Mouse (Mus musculus): ENCODE measurements around the gene Hapln1. TPM values are rescaled to one million over a fixed set of nuclear protein-coding genes. Genes with fewer than 3 reads are reported as not detected.

The Hapln1 gene
- polyA plus RNA-seq, 2 experiments = 46.1 to 91.9 TPM

DNA sequence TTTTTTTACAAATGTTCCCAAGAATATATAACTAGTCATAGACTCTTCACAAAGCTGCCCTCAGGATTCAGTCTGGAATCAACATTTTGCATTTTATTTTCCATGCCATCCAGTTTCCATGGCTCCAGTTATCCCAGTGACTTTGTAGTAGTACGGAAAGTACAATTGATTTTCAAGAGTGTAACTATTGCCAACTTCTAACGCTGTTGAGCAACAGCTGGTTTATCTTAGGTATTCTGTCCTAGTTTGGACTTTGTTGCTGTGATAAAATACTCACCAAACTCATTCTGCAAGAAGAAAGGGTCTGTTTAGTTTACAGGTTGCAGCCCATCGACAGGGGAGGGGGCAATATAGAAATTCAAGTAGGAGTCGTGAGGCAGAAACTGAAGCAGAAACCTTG, 26.7 kb downstream of the Hapln1 start:
- Histone ChIP-seq H3K4me1 (ENCODE audit: control insufficient read depth, insufficient read depth, low read length) (no peaks in the 10 kb centered on the region), H3K36me3 (ENCODE audit: control insufficient read depth, insufficient read depth, low read length) (no peaks in the 10 kb centered on the region), H3K9me3 (ENCODE audit: control insufficient read depth, low read length) (no peaks in the 10 kb centered on the region), H3K4me2 (replicated peaks; ENCODE audit: low read depth, low read length, severe bottlenecking) (no peak overlapping the region), H3K4me3 (replicated peaks; ENCODE audit: low read length) (no peak overlapping the region), H3K27ac (replicated peaks; ENCODE audit: low read depth, low read length) (no peak overlapping the region), H3K9ac (ENCODE audit: low read depth, low read length, severe bottlenecking) (no peak overlapping the region), H3K27me3 (ENCODE audit: control insufficient read depth, insufficient read depth, low read length) (no peaks in the 10 kb centered on the region)
- WGBS = 79% methylated on average over 4 of the region's 4 CpGs
- TF ChIP-seq POLR2A (IDR thresholded peaks at IDR 0.05; ENCODE audit: borderline replicate concordance, extremely low read depth, insufficient read depth, insufficient read length) = no peak
- DNase-seq (ENCODE audit: low spot score) (no peak), ATAC-seq (ENCODE audit: low FRiP score, low read depth) (no peak)

DNA sequence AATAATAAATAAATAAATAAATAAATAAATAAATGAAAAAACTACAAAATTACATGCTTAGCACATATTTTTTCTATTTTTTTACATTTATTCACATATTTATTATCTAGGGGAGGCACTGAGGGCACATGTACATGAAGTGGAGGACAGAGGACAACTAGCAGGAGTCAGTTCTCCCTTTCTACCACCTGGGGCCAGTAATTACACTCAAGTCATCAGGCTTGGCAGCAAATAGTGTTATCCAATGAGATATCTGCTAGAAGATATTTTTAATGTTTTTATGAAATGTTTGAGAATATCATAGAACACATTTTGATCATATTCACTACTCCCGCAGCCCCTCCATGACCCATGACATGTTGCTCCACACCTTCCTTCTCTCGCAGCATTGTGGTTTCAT, 39.5 kb downstream of the Hapln1 start:
- H3K4me2 ChIP-seq (replicated peaks; ENCODE audit: low read depth, low read length, severe bottlenecking) = no peak overlapping the region
- H3K36me3 ChIP-seq (ENCODE audit: control insufficient read depth, insufficient read depth, low read length) = no peaks in the 10 kb centered on the region
- H3K9ac ChIP-seq (ENCODE audit: low read depth, low read length, severe bottlenecking) = no peak overlapping the region
- no peak overlapping the region for H3K27ac ChIP-seq (replicated peaks; ENCODE audit: low read depth, low read length)
- no peak for TF ChIP-seq POLR2A (IDR thresholded peaks at IDR 0.05; ENCODE audit: borderline replicate concordance, extremely low read depth, insufficient read depth, insufficient read length)
- H3K4me1 ChIP-seq (ENCODE audit: control insufficient read depth, insufficient read depth, low read length) = no peaks in the 10 kb centered on the region
- ATAC-seq (ENCODE audit: low FRiP score, low read depth) = no peak
- H3K9me3 ChIP-seq (ENCODE audit: control insufficient read depth, low read length) = no peaks in the 10 kb centered on the region
- WGBS = 97% methylated on average over 2 of the region's 2 CpGs
- no peak overlapping the region for H3K4me3 ChIP-seq (replicated peaks; ENCODE audit: low read length)
- H3K27me3 ChIP-seq (ENCODE audit: control insufficient read depth, insufficient read depth, low read length) = no peaks in the 10 kb centered on the region
- DNase-seq (ENCODE audit: low spot score) = no peak

DNA sequence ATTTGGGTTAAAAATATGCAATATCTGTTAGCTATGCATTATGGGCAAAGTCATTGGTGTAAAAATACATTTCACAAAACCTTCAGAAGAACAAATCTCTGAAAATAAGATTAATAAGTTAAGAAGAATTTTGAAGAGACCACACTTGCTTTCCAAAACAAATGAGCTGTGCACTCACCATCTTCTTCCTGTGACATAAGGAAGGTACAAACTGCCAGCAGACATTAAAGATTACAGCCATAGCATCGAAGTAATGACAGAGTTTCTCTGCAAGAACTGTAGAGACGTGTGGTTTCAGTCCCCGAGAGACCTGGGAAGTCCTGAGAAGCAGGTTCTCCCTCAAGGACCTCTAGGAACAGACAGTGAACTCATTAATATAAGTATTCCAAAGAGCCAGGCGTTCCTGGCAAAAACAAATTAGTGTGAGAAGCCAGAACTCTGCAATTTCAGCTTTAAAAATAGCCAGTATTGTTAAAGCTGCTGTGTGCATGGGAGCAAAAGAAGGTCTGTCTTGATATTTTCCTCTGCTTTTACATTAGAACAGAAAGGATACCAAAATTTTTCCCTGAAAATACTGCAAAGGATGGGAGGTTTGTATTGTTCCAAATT, 43.6 kb downstream of the Hapln1 start:
- ATAC-seq (ENCODE audit: low FRiP score, low read depth) (no peak), DNase-seq (ENCODE audit: low spot score) (no peak)
- no peak overlapping the region for H3K4me2 ChIP-seq (replicated peaks; ENCODE audit: low read depth, low read length, severe bottlenecking)
- H3K9me3 ChIP-seq (ENCODE audit: control insufficient read depth, low read length) = no peaks in the 10 kb centered on the region
- no peak overlapping the region for H3K4me3 ChIP-seq (replicated peaks; ENCODE audit: low read length)
- H3K4me1 ChIP-seq (ENCODE audit: control insufficient read depth, insufficient read depth, low read length) = no peaks in the 10 kb centered on the region
- TF ChIP-seq POLR2A (IDR thresholded peaks at IDR 0.05; ENCODE audit: borderline replicate concordance, extremely low read depth, insufficient read depth, insufficient read length) = no peak
- H3K36me3 ChIP-seq (ENCODE audit: control insufficient read depth, insufficient read depth, low read length) = no peaks in the 10 kb centered on the region
- H3K27ac ChIP-seq (replicated peaks; ENCODE audit: low read depth, low read length) = no peak overlapping the region
- no peak overlapping the region for H3K9ac ChIP-seq (ENCODE audit: low read depth, low read length, severe bottlenecking)
- WGBS = 46% methylated on average over 4 of the region's 4 CpGs
- H3K27me3 ChIP-seq (ENCODE audit: control insufficient read depth, insufficient read depth, low read length) = no peaks in the 10 kb centered on the region

DNA sequence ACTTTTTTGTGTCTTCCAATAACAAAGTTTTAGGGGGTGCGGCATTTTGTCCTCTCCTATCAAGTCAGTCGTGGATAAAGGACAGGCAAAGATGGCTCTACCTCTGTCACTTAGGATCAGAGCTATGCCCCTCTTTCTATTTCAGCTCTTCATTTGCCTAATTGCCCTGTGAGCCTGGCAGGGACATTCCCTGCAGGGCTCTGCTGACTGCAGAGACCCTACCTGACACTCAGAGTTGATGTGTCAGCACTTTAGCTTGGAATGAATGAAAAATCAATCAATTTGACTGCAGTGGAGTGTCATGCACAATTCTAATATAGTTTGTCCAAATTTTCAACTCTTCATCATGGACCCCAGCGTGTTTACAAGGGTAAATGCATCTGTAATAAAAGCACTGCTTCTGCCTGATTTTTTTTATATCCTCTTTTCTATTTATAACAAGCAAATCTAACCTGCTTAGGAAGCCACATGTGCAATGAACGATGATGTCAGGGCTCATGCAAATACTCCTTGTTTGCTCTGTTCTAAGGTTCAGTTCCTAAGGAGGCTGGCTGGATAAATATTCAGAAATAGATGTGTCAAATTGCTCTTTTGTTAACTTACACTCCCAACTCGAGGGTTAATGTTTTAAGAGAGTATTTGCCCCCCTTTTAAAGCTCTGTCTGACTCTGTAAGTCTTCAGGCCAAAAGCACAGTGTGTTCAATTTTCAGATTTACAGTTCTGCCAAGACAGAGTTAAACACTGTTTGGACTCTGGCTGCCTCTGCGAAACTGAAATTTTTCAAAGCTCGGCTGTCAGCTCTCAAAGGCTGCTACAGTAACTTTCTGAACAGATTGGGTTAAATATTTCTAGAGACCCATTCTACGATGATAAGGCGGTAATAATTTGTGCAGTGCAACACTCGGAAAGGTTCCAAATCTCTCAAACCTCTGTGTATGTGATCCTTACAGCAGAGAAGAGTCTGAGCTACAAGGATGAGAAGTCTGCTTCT, 44.4 kb downstream of the Hapln1 start:
- no peak for TF ChIP-seq POLR2A (IDR thresholded peaks at IDR 0.05; ENCODE audit: borderline replicate concordance, extremely low read depth, insufficient read depth, insufficient read length)
- no peak for ATAC-seq (ENCODE audit: low FRiP score, low read depth)
- no peak for DNase-seq (ENCODE audit: low spot score)
- Histone ChIP-seq H3K4me1 (ENCODE audit: control insufficient read depth, insufficient read depth, low read length) (no peaks in the 10 kb centered on the region), H3K27ac (replicated peaks; ENCODE audit: low read depth, low read length) (no peak overlapping the region), H3K4me3 (replicated peaks; ENCODE audit: low read length) (no peak overlapping the region), H3K9me3 (ENCODE audit: control insufficient read depth, low read length) (no peaks in the 10 kb centered on the region), H3K27me3 (ENCODE audit: control insufficient read depth, insufficient read depth, low read length) (no peaks in the 10 kb centered on the region), H3K4me2 (replicated peaks; ENCODE audit: low read depth, low read length, severe bottlenecking) (no peak overlapping the region), H3K36me3 (ENCODE audit: control insufficient read depth, insufficient read depth, low read length) (no peaks in the 10 kb centered on the region), H3K9ac (ENCODE audit: low read depth, low read length, severe bottlenecking) (no peak overlapping the region)
- 48% methylated on average over 10 of the region's 10 CpGs for WGBS

DNA sequence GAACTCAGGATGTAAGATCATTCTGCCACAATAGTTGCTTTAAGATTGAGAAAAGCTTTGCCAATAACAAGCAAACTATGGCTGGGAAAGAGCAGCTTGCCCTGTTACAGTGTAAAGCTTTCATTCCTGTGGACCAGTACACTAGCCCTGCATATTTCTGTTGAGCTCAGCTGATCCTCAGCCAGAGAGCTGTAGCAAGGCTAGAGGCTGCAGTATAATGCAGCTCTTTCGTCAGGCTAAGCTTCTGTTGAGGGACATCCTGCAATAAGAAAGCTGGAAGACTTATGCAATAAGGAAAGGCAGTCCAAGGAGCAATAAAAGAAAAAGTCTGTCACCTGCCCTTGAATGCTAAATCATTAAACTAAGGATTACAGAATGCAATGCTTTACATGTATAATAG, 45.5 kb downstream of the Hapln1 start:
- Histone ChIP-seq H3K36me3 (ENCODE audit: control insufficient read depth, insufficient read depth, low read length) (no peaks in the 10 kb centered on the region), H3K4me2 (replicated peaks; ENCODE audit: low read depth, low read length, severe bottlenecking) (no peak overlapping the region), H3K4me1 (ENCODE audit: control insufficient read depth, insufficient read depth, low read length) (no peaks in the 10 kb centered on the region), H3K9me3 (ENCODE audit: control insufficient read depth, low read length) (no peaks in the 10 kb centered on the region), H3K27ac (replicated peaks; ENCODE audit: low read depth, low read length) (no peak overlapping the region), H3K4me3 (replicated peaks; ENCODE audit: low read length) (no peak overlapping the region), H3K9ac (ENCODE audit: low read depth, low read length, severe bottlenecking) (no peak overlapping the region), H3K27me3 (ENCODE audit: control insufficient read depth, insufficient read depth, low read length) (no peaks in the 10 kb centered on the region)
- TF ChIP-seq POLR2A (IDR thresholded peaks at IDR 0.05; ENCODE audit: borderline replicate concordance, extremely low read depth, insufficient read depth, insufficient read length) = no peak
- ATAC-seq (ENCODE audit: low FRiP score, low read depth) (no peak), DNase-seq (ENCODE audit: low spot score) (no peak)
- WGBS = 45% methylated on average over 1 of the region's 1 CpGs
